Comparison of ENCODE assay signal across 9 mouse cellular contexts in genomic region chr19:12833625-12834024, GRCm38 (mm10). TPM values are rescaled to one million over a fixed set of nuclear protein-coding genes. Genes with fewer than 3 reads are reported as not detected.
DNase-seq lines count a peak whose midpoint lies in the region; ATAC-seq and TF ChIP-seq lines count a peak whose summit lies in the region.
"Had no signal": no experiment of that assay in that cellular context is flagged by ENCODE, and none has a peak within 500 bp of the region (broad histone marks: within the 10 kb centered on the region; RNA-seq: fewer than 3 reads in every experiment).

No protein-coding gene starts in this region.

- 8% methylated on average over 3 of the region's 3 CpGs for WGBS in liver, embryonic 14.5 days (ENCODE audit: insufficient replicate concordance)
- WGBS in midbrain, embryonic 11.5 days = 85% methylated on average over 3 of the region's 3 CpGs

- DNase-seq in spleen, postnatal 36 days (ENCODE audit: low spot score in 2 of 2) = peak; percentile 17 to 26
- DNase-seq in spleen, postnatal 14 days (ENCODE audit: low spot score in 2 of 2) = no peak
- DNase-seq in liver, embryonic 14.5 days (ENCODE audit: low read depth in 3 of 3, low spot score in 3 of 3) = peak; percentile 20 to 29 (median 27)
- no peak for DNase-seq in midbrain, embryonic 11.5 days (ENCODE audit: low spot score, missing footprints)
- no peak for DNase-seq in neural tube, embryonic 10.5 days (ENCODE audit: extremely low spot score, low spot score)
- DNase-seq in urinary bladder, postnatal 25 days (ENCODE audit: low spot score) = no peak
- DNase-seq: spleen, adult 18-20 months had no signal

- no peak overlapping the region for H3K9ac ChIP-seq in liver, embryonic 14.5 days (replicated peaks)
- H3K9ac ChIP-seq in midbrain, embryonic 11.5 days (ENCODE audit: low read length) = no peak overlapping the region

- peak overlapping the region; percentile 87 for H3K27ac ChIP-seq in bone marrow macrophage, adult 2 months (ENCODE audit: insufficient read depth, low read depth, low read length)
- no peak overlapping the region for H3K27ac ChIP-seq in liver, embryonic 14.5 days
- H3K27ac ChIP-seq in midbrain, embryonic 11.5 days (ENCODE audit: low read depth, low read length) = no peak overlapping the region

- H3K4me1 ChIP-seq in bone marrow macrophage, adult 2 months (ENCODE audit: control insufficient read depth, insufficient read depth, low read length) = peaks cover 43% of the 10 kb centered on the region
- peaks cover 2 to 5% of the 10 kb centered on the region in 2 experiments; a peak in 2 of 4 replicates for H3K4me1 ChIP-seq in liver, embryonic 14.5 days (replicated peaks; ENCODE audit: control insufficient read depth in 2 of 2, insufficient read depth in 2 of 2, low read length in 1 of 2)
- H3K4me1 ChIP-seq in midbrain, embryonic 11.5 days (ENCODE audit: control insufficient read depth, insufficient read depth, low read length) = no peaks in the 10 kb centered on the region

- TF ChIP-seq EP300 in liver, embryonic 14.5 days (IDR thresholded peaks at IDR 0.05; ENCODE audit: low read depth) = 0 out of 2 replicates have a peak, but pooled peaks have one; percentile 43

- H3K4me3 ChIP-seq in bone marrow macrophage, adult 2 months (ENCODE audit: insufficient read depth, low read length) = no peak overlapping the region
- H3K4me3 ChIP-seq in liver, embryonic 14.5 days (ENCODE audit: insufficient read depth in 1 of 2, low read depth in 2 of 2, low read length in 2 of 2) = no peak overlapping the region
- no peak overlapping the region for H3K4me3 ChIP-seq in midbrain, embryonic 11.5 days (ENCODE audit: low read depth, low read length)

- no peaks in the 10 kb centered on the region for H3K36me3 ChIP-seq in liver, embryonic 14.5 days (replicated peaks; ENCODE audit: control insufficient read depth, insufficient read depth, low read depth)
- H3K36me3 ChIP-seq in midbrain, embryonic 11.5 days (ENCODE audit: control insufficient read depth, insufficient read depth, low read length) = no peaks in the 10 kb centered on the region

- no peaks in the 10 kb centered on the region for H3K27me3 ChIP-seq in liver, embryonic 14.5 days (ENCODE audit: control insufficient read depth, insufficient read depth, low read length)
- H3K27me3 ChIP-seq in midbrain, embryonic 11.5 days (ENCODE audit: control insufficient read depth, insufficient read depth, low read length) = no peaks in the 10 kb centered on the region

- no peak overlapping the region for H3K4me2 ChIP-seq in liver, embryonic 14.5 days (ENCODE audit: low read depth)
- H3K4me2 ChIP-seq in midbrain, embryonic 11.5 days = no peak overlapping the region

- no peak for TF ChIP-seq CTCF in bone marrow macrophage, adult 2 months (IDR thresholded peaks at IDR 0.05; ENCODE audit: low read depth, low read length)
- no peak for TF ChIP-seq CTCF in liver, embryonic 14.5 days (IDR thresholded peaks at IDR 0.05; ENCODE audit: low read depth)

- H3K9me3 ChIP-seq in liver, embryonic 14.5 days (ENCODE audit: control insufficient read depth, low read length) = no peaks in the 10 kb centered on the region
- H3K9me3 ChIP-seq in midbrain, embryonic 11.5 days (ENCODE audit: control insufficient read depth, low read length) = no peaks in the 10 kb centered on the region

- TF ChIP-seq POLR2A in bone marrow macrophage, adult 2 months (IDR thresholded peaks at IDR 0.05; ENCODE audit: borderline replicate concordance, low read depth, low read length) = no peak

- ATAC-seq in liver, embryonic 14.5 days (ENCODE audit: insufficient read depth) = peak; percentile 75; the same call in 1 of the 2 replicates
- ATAC-seq in midbrain, embryonic 11.5 days (ENCODE audit: low FRiP score) = no peak

RNA-seq across cellular contexts. Expression of gene Gm5244, which starts 12.9 kb away (rescaled TPM):
- polyA plus RNA-seq in bone marrow macrophage, adult 2 months (2012; ENCODE audit: insufficient read depth, insufficient read length, missing spikeins) = not detected in 2 replicates
- not detected in 2 replicates for polyA plus RNA-seq in liver, embryonic 14.5 days (2012; rRNA removed)
- polyA plus RNA-seq in liver, embryonic 14.5 days (2014; fragmentation: Nextera tagmentation; extraction: Ambion mirVana) = not detected in 2 replicates
- not detected in 2 replicates for polyA plus RNA-seq in midbrain, embryonic 11.5 days (2014; fragmentation: Nextera tagmentation; extraction: Ambion mirVana)
- polyA plus RNA-seq: brain, embryonic 14.5 days had no signal

RNA-seq across cellular contexts. Expression of gene Olfr1444, which starts 23.5 kb away (rescaled TPM):
- polyA plus RNA-seq in bone marrow macrophage, adult 2 months (2012; ENCODE audit: insufficient read depth, insufficient read length, missing spikeins) = 0.72 TPM in 1 of 2 replicates, not detected in the other
- polyA plus RNA-seq in liver, embryonic 14.5 days (2012; rRNA removed) = not detected in 2 replicates
- not detected in 2 replicates for polyA plus RNA-seq in liver, embryonic 14.5 days (2014; fragmentation: Nextera tagmentation; extraction: Ambion mirVana)
- not detected in 2 replicates for polyA plus RNA-seq in midbrain, embryonic 11.5 days (2014; fragmentation: Nextera tagmentation; extraction: Ambion mirVana)
- polyA plus RNA-seq: brain, embryonic 14.5 days had no signal

RNA-seq across cellular contexts. Expression of gene Lpxn, which starts 37.6 kb away (rescaled TPM):
- 150 TPM in 2 replicates for polyA plus RNA-seq in bone marrow macrophage, adult 2 months (2012; ENCODE audit: insufficient read depth, insufficient read length, missing spikeins)
- polyA plus RNA-seq in liver, embryonic 14.5 days (2012; rRNA removed) = 1.3 and 1.5 TPM in 2 replicates
- polyA plus RNA-seq in liver, embryonic 14.5 days (2014; fragmentation: Nextera tagmentation; extraction: Ambion mirVana) = 2.2 and 2.7 TPM in 2 replicates
- polyA plus RNA-seq in midbrain, embryonic 11.5 days (2014; fragmentation: Nextera tagmentation; extraction: Ambion mirVana) = 0.92 and 1.2 TPM in 2 replicates

RNA-seq across cellular contexts. Expression of gene Zfp91, which starts 37.7 kb away (rescaled TPM):
- 66.9 and 74.5 TPM in 2 replicates for polyA plus RNA-seq in bone marrow macrophage, adult 2 months (2012; ENCODE audit: insufficient read depth, insufficient read length, missing spikeins)
- polyA plus RNA-seq in liver, embryonic 14.5 days (2012; rRNA removed) = 9.7 and 13.5 TPM in 2 replicates
- 4.8 and 5.2 TPM in 2 replicates for polyA plus RNA-seq in liver, embryonic 14.5 days (2014; fragmentation: Nextera tagmentation; extraction: Ambion mirVana)
- 13.1 and 13.2 TPM in 2 replicates for polyA plus RNA-seq in midbrain, embryonic 11.5 days (2014; fragmentation: Nextera tagmentation; extraction: Ambion mirVana)

RNA-seq across cellular contexts. Expression of gene Olfr1445, which starts 50.0 kb away (rescaled TPM):
- polyA plus RNA-seq in bone marrow macrophage, adult 2 months (2012; ENCODE audit: insufficient read depth, insufficient read length, missing spikeins) = not detected in 2 replicates
- polyA plus RNA-seq in liver, embryonic 14.5 days (2012; rRNA removed) = not detected in 2 replicates
- polyA plus RNA-seq in liver, embryonic 14.5 days (2014; fragmentation: Nextera tagmentation; extraction: Ambion mirVana) = not detected in 2 replicates
- polyA plus RNA-seq in midbrain, embryonic 11.5 days (2014; fragmentation: Nextera tagmentation; extraction: Ambion mirVana) = not detected in 2 replicates
- polyA plus RNA-seq: brain, embryonic 14.5 days had no signal

Comparison
In these comparisons a context has a peak if more than half of its experiments do, and no peak if none do; other contexts are left out.
1. DNase-seq: peak in spleen, postnatal 36 days (2 of 2) and liver, embryonic 14.5 days (3 of 3); none in spleen, postnatal 14 days (0 of 2), midbrain, embryonic 11.5 days (single experiment), neural tube, embryonic 10.5 days (single experiment) and urinary bladder, postnatal 25 days (single experiment).
2. RNA of gene Lpxn, which starts 37.6 kb away (polyA plus RNA-seq): 150 TPM in bone marrow macrophage, adult 2 months; 1.3 to 2.7 TPM in liver, embryonic 14.5 days and 0.92 to 1.2 TPM in midbrain, embryonic 11.5 days; every median in the first group is over 10 times any median in the second.